Mouse (Mus musculus): ENCODE results near the gene Sorbs1. TPM values are rescaled to one million over a fixed set of nuclear protein-coding genes. Genes with fewer than 3 reads are reported as not detected.
A peak's percentile ranks its signal among the peaks of the same experiment; 100 is the strongest.

Gene Sorbs1
- polyA plus RNA-seq, 1 experiment, result 431 TPM

- Histone ChIP-seq H3K4me3 (ENCODE audit: insufficient read depth, low read depth, low read length) (no peak overlapping the region), H3K27ac (replicated peaks; ENCODE audit: low read depth, low read length) (no peak overlapping the region), H3K4me1 (ENCODE audit: control insufficient read depth, insufficient read depth, insufficient read length, low read length) (peaks cover 41% of the 10 kb centered on the region)
These were observed 109.6 kb downstream of the Sorbs1 start for GRCm38 (mm10) chr19:40403999-40404398.

- Histone ChIP-seq H3K27ac (replicated peaks; ENCODE audit: low read depth, low read length) (peak overlapping the region; percentile 81), H3K4me3 (ENCODE audit: insufficient read depth, low read depth, low read length) (no peak overlapping the region), H3K4me1 (ENCODE audit: control insufficient read depth, insufficient read depth, insufficient read length, low read length) (peaks cover 55% of the 10 kb centered on the region)
These were observed 111.2 kb downstream of the Sorbs1 start for GRCm38 (mm10) chr19:40402155-40402963.

GRCm38 (mm10) chr19:40401213-40401612 lies 112.4 kb downstream of the Sorbs1 start:
- Histone ChIP-seq H3K4me1 (ENCODE audit: control insufficient read depth, insufficient read depth, insufficient read length, low read length) (peaks cover 55% of the 10 kb centered on the region), H3K27ac (replicated peaks; ENCODE audit: low read depth, low read length) (peak overlapping the region; percentile 65), H3K4me3 (ENCODE audit: insufficient read depth, low read depth, low read length) (no peak overlapping the region)

- H3K4me3 ChIP-seq (ENCODE audit: insufficient read depth, low read depth, low read length), result no peak overlapping the region
- peaks cover 54% of the 10 kb centered on the region for H3K4me1 ChIP-seq (ENCODE audit: control insufficient read depth, insufficient read depth, insufficient read length, low read length)
- H3K27ac ChIP-seq (replicated peaks; ENCODE audit: low read depth, low read length), result peak overlapping the region; percentile 65
These were observed 113.1 kb downstream of the Sorbs1 start for GRCm38 (mm10) chr19:40400426-40401030.

GRCm38 (mm10) chr19:40395757-40396661 lies 117.6 kb downstream of the Sorbs1 start:
- H3K4me3 ChIP-seq (ENCODE audit: insufficient read depth, low read depth, low read length), result peak overlapping the region; percentile 42

GRCm38 (mm10) chr19:40395321-40395695 lies 118.3 kb downstream of the Sorbs1 start:
- Histone ChIP-seq H3K4me3 (ENCODE audit: insufficient read depth, low read depth, low read length) (peak overlapping the region; percentile 42), H3K27ac (replicated peaks; ENCODE audit: low read depth, low read length) (peak overlapping the region; percentile 100)

More at GRCm38 (mm10) chr19:40395757-40396661, 117.6 kb downstream of the Sorbs1 start:
- H3K27ac ChIP-seq (replicated peaks; ENCODE audit: low read depth, low read length), result peak overlapping the region; percentile 100
- peaks cover 56% of the 10 kb centered on the region for H3K4me1 ChIP-seq (ENCODE audit: control insufficient read depth, insufficient read depth, insufficient read length, low read length)

GRCm38 (mm10) chr19:40394555-40395320 lies 118.8 kb downstream of the Sorbs1 start:
- Histone ChIP-seq H3K4me1 (ENCODE audit: control insufficient read depth, insufficient read depth, insufficient read length, low read length) (peaks cover 51% of the 10 kb centered on the region), H3K4me3 (ENCODE audit: insufficient read depth, low read depth, low read length) (peak overlapping the region; percentile 42), H3K27ac (replicated peaks; ENCODE audit: low read depth, low read length) (peak overlapping the region; percentile 100)

More at GRCm38 (mm10) chr19:40395321-40395695, 118.3 kb downstream of the Sorbs1 start:
- H3K4me1 ChIP-seq (ENCODE audit: control insufficient read depth, insufficient read depth, insufficient read length, low read length), result peaks cover 52% of the 10 kb centered on the region

GRCm38 (mm10) chr19:40392795-40393392 lies 120.7 kb downstream of the Sorbs1 start:
- H3K27ac ChIP-seq (replicated peaks; ENCODE audit: low read depth, low read length), result peak overlapping the region; percentile 92
- no peak overlapping the region for H3K4me3 ChIP-seq (ENCODE audit: insufficient read depth, low read depth, low read length)
- peaks cover 35% of the 10 kb centered on the region for H3K4me1 ChIP-seq (ENCODE audit: control insufficient read depth, insufficient read depth, insufficient read length, low read length)

GRCm38 (mm10) chr19:40391469-40391868 lies 122.1 kb downstream of the Sorbs1 start:
- Histone ChIP-seq H3K4me3 (ENCODE audit: insufficient read depth, low read depth, low read length) (no peak overlapping the region), H3K27ac (replicated peaks; ENCODE audit: low read depth, low read length) (peak overlapping the region; percentile 61), H3K4me1 (ENCODE audit: control insufficient read depth, insufficient read depth, insufficient read length, low read length) (peaks cover 25% of the 10 kb centered on the region)

GRCm38 (mm10) chr19:40386916-40387315 lies 126.7 kb downstream of the Sorbs1 start:
- H3K4me3 ChIP-seq (ENCODE audit: insufficient read depth, low read depth, low read length), result no peak overlapping the region
- H3K27ac ChIP-seq (replicated peaks; ENCODE audit: low read depth, low read length), result no peak overlapping the region
- H3K4me1 ChIP-seq (ENCODE audit: control insufficient read depth, insufficient read depth, insufficient read length, low read length), result peaks cover 7% of the 10 kb centered on the region

- H3K4me3 ChIP-seq (ENCODE audit: insufficient read depth, low read depth, low read length), result no peak overlapping the region
- peaks cover 13% of the 10 kb centered on the region for H3K4me1 ChIP-seq (ENCODE audit: control insufficient read depth, insufficient read depth, insufficient read length, low read length)
- no peak overlapping the region for H3K27ac ChIP-seq (replicated peaks; ENCODE audit: low read depth, low read length)
These were observed 128.2 kb downstream of the Sorbs1 start for GRCm38 (mm10) chr19:40385334-40385733.

- peak overlapping the region; percentile 66 for H3K27ac ChIP-seq (replicated peaks; ENCODE audit: low read depth, low read length)
- H3K4me3 ChIP-seq (ENCODE audit: insufficient read depth, low read depth, low read length), result no peak overlapping the region
- peaks cover 18% of the 10 kb centered on the region for H3K4me1 ChIP-seq (ENCODE audit: control insufficient read depth, insufficient read depth, insufficient read length, low read length)
These were observed 129.6 kb downstream of the Sorbs1 start for GRCm38 (mm10) chr19:40383931-40384330.

GRCm38 (mm10) chr19:40380656-40381055 lies 132.9 kb downstream of the Sorbs1 start:
- H3K27ac ChIP-seq (replicated peaks; ENCODE audit: low read depth, low read length), result peak overlapping the region; percentile 68
- peaks cover 35% of the 10 kb centered on the region for H3K4me1 ChIP-seq (ENCODE audit: control insufficient read depth, insufficient read depth, insufficient read length, low read length)
- no peak overlapping the region for H3K4me3 ChIP-seq (ENCODE audit: insufficient read depth, low read depth, low read length)

- Histone ChIP-seq H3K4me3 (ENCODE audit: insufficient read depth, low read depth, low read length) (no peak overlapping the region), H3K27ac (replicated peaks; ENCODE audit: low read depth, low read length) (peak overlapping the region; percentile 68), H3K4me1 (ENCODE audit: control insufficient read depth, insufficient read depth, insufficient read length, low read length) (peaks cover 41% of the 10 kb centered on the region)
These were observed 133.6 kb downstream of the Sorbs1 start for GRCm38 (mm10) chr19:40380005-40380404.
